Mouse (Mus musculus) liver (tissue): ENCODE results near the gene Olfr170.
"Not testable (repeated sequence)": the region's sequence is repeated elsewhere in the genome, so short reads cannot be mapped to it uniquely, and the experiment has no call there.

ENCODE experiments used
- DNase-seq: peaks from one replicate; pipeline ENCODE4 v3.0.0-alpha.2; 2020; ENCODE audit warnings: mixed read lengths

Gene Olfr170

DNA sequence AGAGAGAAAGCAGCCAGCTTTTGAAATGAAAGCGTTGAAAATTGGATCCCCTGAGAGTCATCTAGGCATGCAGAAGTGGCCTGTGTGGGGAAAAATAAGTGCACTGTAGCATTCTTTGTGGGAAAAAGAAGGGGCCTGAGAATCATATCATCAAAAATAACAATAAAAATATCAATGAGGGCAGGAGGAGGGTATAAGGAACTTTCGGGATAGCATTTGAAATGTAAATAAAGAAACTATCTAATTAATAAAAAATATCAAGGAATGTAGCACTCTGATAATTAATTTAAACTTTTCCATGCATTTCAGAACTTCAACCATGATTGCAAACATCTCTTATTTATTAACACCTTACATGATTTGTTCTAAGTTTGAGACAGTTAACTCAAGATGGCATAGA, at the start of gene Olfr170:
Gene Olfr170 (minus strand): TSS at position 101 of the 400 bp plus-strand sequence.
- DNase-seq, result not testable (repeated sequence)

GRCm38 (mm10) chr16:19629816-19630215, 18.1 kb upstream of the Olfr170 start, which contains the start of gene Olfr171:
Gene Olfr171 (minus strand): TSS chr16:19629916.
- DNase-seq, result no peak

GRCm38 (mm10) chr16:19603166-19603565, 8.5 kb downstream of the Olfr170 start:
- no peak for DNase-seq

DNA sequence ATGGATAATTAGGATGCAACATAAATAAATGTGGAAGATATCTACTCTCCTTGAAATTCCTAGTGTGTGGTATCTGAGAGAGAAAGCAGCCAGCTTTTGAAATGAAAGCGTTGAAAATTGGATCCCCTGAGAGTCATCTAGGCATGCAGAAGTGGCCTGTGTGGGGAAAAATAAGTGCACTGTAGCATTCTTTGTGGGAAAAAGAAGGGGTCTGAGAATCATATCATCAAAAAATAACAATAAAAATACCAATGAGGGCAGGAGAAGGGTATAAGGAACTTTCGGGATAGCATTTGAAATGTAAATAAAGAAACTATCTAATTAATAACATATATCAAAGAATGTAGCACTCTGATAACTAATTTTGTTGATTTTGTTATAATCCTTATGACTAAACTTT, 40.0 kb downstream of the Olfr170 start, which contains the start of gene Olfr169:
Gene Olfr169 (minus strand): TSS at position 101 of the 400 bp plus-strand sequence.
- not testable (repeated sequence) for DNase-seq
